Mouse (Mus musculus) A20 (cell line): ENCODE results near the gene Slc48a1.

Experiments
- DNase-seq: peaks from one replicate; pipeline ENCODE4 v3.0.0-alpha.2; 2011; ENCODE audit warnings: low read depth, low spot score

The Slc48a1 gene

DNA sequence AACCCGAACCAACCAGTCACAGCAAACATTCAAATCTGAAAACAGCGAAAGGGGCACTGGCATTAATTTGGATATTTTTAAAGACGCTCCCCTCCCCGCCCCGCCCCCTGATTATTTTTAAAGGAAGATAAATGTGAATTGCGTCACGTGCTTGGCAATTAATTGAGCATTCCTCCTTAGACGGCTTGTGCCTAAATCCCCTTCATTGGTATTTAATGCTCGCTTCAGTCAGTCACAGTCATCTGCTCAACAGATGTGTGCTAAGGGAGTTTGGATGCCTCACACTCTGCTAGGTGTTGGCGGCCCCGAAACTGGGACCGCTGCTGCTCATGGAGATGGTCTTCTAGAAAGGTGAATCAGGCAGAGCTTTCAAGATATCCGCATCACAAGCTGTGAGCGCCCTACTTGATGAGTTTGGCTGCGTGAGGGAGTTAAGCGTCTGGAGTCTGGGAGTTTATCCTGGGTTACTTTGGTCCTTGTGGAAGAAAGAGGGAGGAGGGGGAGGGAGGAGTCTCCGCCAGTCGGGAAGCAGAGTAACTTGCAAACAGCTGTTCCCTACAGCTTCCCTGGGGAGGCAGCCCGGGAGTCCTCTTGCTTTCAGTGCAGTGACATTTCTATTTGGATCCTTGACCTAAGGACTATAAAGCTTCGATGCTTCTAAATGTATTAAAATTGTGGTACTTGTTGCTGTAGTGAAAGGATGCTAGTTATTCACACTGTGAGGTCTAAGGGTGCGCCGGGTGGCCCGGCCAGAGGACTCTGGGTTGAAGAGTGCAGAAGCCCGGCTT lies 3.8 kb downstream of the Slc48a1 start:
- DNase-seq, result no peak

- peak; percentile 85 for DNase-seq
Observed at GRCm38 (mm10) chr15:97782749-97783105, 4.4 kb downstream of the Slc48a1 start.

- peak; percentile 96 for DNase-seq
Observed at GRCm38 (mm10) chr15:97784092-97784559, 5.8 kb downstream of the Slc48a1 start.

DNA sequence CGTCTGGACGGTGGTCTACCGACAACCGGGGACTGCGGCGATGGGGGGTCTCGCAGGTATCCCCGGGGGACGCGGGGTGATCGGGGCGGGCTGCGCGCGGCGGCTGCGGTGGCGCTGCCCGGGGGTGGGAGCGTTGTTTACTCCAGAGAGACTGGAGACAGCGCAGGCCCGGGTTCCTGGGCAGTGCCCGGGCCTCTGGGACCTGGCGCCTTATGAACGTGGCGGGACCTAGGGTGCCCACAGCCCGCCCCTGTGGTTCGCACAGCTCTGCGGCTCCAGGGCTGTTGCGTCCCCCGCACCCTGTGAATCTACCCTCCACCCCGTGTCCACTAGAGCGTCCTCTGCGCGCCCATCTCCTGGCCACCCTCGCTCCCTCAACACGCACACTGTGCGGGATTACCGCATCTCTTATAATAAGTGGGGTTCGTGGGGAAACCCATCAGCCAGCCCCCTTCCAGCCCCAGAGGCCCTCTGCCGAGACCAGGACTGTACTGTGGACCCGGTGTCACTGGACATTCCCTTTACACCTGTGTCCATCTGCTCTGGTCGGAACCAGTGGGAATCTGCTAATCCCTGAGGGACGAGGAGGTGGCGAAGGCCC lies 6.3 kb downstream of the Slc48a1 start:
- DNase-seq, result no peak

DNA sequence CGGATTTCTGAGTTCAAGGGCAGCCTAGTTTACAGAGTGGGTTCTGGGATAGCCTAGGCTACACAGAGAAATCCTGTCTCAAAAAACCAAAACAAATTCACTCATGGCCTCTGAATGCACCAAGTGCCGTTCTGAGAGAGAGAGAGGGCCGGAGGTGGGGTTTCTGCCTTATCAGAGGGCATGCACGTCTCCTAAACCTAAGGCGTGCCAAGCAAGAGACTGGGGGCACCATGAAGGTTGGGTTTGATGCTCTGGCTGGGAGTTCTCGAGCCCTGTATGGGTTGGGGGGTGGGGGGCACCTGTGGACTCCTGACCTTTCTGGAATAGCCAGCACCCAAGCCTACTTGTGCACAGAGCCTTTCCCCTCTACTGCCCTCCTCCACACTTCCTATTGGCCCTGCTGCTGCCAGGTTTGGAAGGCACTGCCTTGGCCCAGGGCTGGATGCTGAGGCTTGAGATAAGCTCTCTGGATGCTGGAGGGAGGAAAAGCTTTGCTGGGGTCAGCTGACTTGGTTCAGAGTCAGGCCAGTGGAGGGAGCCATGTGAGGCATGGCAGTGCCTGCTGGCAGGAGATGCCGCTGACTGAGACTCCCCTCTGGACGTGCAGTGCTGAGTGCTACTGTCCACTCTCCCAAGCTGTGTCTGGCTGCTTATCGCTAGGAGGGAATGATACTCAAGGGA lies 7.6 kb downstream of the Slc48a1 start:
- DNase-seq, result peak; percentile 76

GRCm38 (mm10) chr15:97786412-97787112 lies 8.2 kb downstream of the Slc48a1 start:
- peak; percentile 77 for DNase-seq

DNA sequence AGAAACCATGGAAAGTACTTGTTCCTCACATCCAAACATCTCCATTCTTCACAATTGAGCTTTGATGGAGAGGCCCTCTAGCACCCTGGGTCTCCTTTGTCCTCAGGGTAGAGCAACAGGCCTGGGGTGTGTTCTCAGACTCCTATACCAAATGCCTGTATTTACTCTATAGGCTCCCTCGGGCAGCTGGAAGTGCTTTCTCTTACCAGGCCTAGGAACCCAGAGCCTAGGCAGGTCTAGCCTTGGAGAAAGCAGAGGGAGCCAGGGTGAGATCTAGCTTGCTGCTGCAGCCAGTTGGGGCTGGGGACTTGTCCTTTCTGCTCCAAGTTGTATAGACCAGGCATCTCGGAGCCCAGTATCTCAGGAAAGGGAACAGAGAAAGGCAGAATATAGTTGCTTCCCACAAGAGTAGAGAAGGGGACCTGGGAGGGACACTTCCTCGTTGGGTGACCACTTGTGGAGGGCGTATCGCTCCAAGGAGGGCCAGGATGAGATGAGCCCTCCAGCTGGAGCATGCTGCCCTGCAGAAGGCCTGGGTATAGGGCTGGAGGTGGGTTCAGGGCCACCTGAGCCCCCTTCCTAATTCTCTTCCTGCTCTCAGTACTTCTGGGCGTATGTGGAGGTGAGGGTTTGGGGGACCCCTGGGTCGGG lies 9.0 kb downstream of the Slc48a1 start:
- no peak for DNase-seq

DNA sequence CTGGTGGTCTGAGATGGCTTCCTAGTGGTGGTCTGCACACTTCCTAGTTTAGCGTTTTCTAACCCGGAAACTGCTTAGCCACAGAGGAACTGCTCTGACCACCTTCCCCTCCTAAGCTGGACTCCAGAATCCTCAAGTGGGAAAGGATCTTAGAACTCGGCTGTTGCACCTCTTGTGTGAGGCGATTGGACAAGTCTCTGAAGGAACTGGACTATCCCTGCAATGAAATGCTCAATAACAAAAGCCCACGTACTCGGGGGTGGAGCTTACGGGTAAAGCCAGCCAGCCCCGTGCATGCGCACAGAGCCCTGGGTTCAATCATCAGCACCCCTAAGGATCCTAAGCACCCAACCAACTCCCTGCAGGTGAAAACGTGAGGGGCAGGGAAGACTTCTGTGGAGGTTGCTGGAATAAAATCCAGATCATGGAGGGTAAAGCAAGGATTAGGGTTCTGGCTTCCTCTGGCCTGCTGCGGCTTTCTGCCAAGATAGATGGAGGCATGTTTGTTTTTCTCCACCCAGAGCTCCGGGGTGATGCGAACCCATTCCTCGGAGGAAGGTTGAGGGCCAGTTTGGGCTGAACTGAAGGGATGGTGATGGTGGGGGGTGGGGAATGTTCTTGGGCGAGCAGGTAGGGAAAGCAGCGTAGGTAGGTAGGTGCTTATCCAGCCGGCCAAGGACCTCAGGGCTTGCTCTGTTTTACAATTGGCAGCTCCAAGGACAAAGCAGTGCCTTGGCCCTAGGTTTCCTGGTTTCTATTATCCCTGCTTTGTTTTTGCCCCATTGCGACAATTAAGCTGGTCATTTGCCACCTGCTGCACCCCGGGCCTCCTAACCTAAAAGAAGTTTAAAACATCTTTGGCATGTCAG lies 9.7 kb downstream of the Slc48a1 start:
- DNase-seq, result no peak

DNA sequence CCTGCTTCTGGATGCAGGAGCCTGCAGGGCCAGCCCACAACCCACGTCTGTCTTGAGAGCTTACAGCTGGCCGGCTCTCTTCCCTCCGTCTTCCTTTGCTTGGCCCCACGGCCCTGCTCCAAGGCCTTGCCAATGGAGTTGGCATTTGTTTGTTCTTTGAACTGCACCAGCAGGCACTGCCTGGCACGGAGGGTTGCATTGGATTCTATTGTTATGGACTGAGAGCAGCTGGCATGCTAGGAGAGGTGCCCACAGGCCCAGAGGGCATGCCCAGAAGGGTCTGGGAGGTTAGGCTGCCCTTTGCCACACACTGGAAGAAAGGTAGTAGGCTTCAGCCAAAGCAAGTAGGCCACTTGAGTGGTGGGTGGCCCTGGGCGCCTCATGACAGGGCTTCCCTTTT lies 10.5 kb downstream of the Slc48a1 start:
- no peak for DNase-seq

DNA sequence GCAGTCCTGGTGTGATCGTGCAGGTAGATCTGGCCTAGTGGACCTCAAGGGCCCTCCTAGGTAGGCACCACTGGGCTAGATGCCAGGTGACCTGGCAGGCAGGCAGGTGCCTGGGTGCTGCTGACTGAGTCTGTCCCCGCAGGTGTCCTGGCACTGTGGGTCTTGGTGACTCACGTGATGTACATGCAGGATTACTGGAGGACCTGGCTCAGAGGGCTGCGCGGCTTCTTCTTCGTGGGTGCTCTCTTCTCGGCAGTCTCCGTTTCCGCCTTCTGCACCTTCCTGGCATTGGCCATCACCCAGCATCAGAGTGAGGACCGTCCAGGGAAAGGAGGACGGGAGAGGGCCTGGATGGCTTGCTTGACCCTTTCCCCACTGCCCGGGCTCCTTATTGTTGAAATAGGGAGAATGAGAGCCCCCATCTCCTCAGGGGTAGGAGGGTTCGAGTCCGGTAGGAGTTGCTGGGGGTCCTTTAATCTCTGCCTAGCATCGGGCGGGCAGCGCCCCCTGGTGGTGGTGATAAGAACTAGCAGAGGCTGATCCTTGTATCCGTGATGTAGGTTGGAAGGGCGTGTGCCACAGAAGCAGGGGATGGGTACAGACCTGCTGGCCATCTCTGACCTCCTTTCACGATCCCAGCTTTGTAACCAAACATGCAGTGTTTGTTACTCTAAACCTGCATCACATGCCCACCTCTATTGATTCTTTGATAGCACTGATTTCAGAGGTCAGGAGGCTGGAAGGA lies 11.6 kb downstream of the Slc48a1 start:
- DNase-seq, result peak; percentile 65

DNA sequence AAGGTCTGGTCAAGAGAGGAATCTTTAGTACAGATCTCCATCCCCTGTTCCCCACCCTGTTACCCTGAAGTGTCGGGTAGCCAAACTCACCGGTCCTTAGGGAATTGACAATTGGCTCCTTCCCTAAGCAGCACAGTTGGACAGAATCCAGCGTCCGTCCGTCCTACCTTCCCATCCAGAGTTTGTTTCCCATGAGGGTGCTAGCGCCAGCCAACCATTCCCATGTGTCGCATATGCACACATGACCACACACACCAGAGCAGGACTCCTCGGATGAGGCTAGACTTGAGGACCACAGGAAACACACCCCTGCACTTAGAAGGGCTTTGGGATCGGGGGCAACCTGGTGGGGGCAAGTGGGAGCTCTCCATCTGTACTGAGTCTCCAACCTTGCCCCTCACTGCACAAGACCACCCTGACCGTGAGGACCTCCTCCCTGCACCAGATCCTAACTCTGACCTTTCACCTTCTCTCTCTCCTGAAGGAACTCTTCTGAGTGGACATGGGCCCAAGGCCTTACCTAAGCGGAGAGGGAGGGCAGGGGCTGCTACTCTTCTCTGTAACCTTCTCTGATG lies 12.9 kb downstream of the Slc48a1 start:
- no peak for DNase-seq

GRCm38 (mm10) chr15:97793386-97794153 lies 15.2 kb downstream of the Slc48a1 start:
- DNase-seq, result no peak

DNA sequence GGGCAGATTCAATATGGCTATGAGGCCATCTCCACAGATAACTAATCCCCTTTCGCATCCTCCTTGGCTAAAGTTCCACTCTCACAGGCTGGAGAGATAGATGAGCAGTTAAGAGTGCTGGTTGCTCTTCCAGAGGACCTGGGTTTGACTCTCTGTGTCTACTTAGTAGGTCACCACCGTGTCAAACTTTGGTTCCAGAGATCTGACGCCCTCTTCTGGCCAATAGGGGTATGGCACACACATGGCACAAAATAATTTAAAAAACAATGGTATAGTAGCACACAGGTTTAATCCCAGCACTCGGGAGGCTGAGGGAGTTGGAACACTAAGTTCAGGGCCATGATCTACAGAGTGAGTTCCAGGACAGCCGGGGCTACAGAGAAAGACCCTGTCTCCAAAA lies 15.9 kb downstream of the Slc48a1 start:
- DNase-seq, result no peak

- no peak for DNase-seq
Observed at GRCm38 (mm10) chr15:97795559-97796235, 17.4 kb downstream of the Slc48a1 start.

- DNase-seq, result no peak
Observed at GRCm38 (mm10) chr15:97796674-97797310, 18.5 kb downstream of the Slc48a1 start.

DNA sequence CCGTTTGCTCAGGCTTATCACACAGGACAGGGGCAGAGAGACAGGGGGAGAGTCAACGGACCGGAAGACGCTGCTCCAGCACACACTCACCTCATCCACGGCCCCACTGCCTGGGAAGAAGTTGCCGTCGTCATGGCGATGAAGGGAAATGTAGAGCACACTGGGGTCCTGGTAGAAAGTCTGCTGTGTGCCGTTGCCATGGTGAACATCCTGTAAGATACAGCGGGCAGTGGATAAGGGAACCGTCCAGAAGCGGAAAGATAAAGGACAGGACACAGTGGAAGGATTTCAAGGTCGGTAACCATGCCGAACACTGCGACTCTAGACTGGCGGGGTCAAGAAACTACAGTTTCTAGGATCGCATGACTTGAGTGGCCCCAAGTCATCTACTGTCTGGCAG lies 19.8 kb downstream of the Slc48a1 start:
- no peak for DNase-seq

- DNase-seq, result no peak
Observed at GRCm38 (mm10) chr15:97799446-97799845, 21.1 kb downstream of the Slc48a1 start.

DNA sequence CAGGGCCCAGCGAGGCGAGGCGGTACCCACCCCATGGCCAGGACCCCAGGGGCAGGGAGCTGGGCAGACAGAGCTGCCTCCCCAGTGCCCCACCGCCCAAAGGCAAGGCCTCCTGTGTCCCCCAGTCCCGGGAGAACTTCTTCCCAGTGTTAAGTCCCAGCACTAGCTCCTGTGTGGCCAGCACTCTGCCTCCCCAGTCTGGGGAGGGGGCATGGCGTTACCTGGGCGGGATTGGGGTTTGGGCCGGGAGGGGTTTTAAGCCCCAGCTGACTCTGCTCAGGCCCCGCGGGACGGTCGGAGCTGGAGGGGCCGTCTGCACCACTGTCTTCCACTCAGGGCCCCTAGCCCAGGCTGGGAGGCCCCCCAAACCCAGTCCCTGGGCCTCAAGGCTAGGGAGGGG lies 22.5 kb downstream of the Slc48a1 start:
- no peak for DNase-seq
